In the genomic region with DNA sequence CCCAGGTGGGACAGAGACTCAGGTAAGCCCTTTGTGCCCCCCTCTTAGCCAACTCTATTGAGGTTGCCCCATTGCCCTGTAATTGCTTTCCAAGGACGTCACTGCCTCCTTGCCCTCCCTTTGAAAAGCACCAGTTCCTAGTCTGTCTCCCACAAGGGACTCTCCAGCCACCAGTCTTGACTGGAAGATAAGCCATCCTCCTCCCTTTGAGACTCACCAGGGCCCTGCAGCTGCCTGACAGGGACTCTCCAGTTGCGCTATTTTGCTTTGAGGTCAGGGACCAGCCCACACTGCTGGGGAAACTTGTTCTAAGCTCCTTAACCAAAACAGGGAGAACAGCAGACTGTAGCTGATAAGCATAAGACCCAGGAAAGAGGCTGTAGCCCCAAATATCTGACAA, we compare ENCODE assay signal across 27 mouse cellular contexts.
"Had no signal": no experiment of that assay in that cellular context is flagged by ENCODE, and none has a peak within 500 bp of the region (broad histone marks: within the 10 kb centered on the region; RNA-seq: fewer than 3 reads in every experiment).

No protein-coding gene starts in this region.

- DNase-seq: cerebellum, adult 9-10 months; cerebellum, adult 9-11 months; cerebellum, postnatal 10 days; cerebellum, postnatal 14 days; cerebellum, postnatal 25 days; cerebellum, postnatal 36 days; embryo, embryonic 11 days; forebrain, postnatal 0 days; gastrocnemius, adult 2 months; gastrocnemius, postnatal 10 days; gastrocnemius, postnatal 14 days; gastrocnemius, postnatal 25 days; gastrocnemius, postnatal 36 days; heart, adult 11 months; heart, adult 18-20 months; heart, adult 2 months had no signal

- H3K27me3 ChIP-seq: embryonic facial prominence, embryonic 12.5 days; embryonic facial prominence, embryonic 13.5 days; embryonic facial prominence, embryonic 15.5 days; forebrain, embryonic 12.5 days; forebrain, embryonic 13.5 days; forebrain, embryonic 15.5 days had no signal

- H3K27ac ChIP-seq: embryonic facial prominence, embryonic 10.5 days; embryonic facial prominence, embryonic 12.5 days; embryonic facial prominence, embryonic 13.5 days; embryonic facial prominence, embryonic 15.5 days; forebrain, embryonic 10.5 days; forebrain, embryonic 12.5 days; forebrain, embryonic 13.5 days; forebrain, embryonic 15.5 days; gastrocnemius, adult 2 months; heart, adult 2 months had no signal

- H3K36me3 ChIP-seq: embryonic facial prominence, embryonic 10.5 days; embryonic facial prominence, embryonic 12.5 days; embryonic facial prominence, embryonic 13.5 days; embryonic facial prominence, embryonic 15.5 days; forebrain, embryonic 10.5 days; forebrain, embryonic 12.5 days; forebrain, embryonic 15.5 days had no signal

- H3K4me1 ChIP-seq: embryonic facial prominence, embryonic 10.5 days; embryonic facial prominence, embryonic 12.5 days; embryonic facial prominence, embryonic 13.5 days; embryonic facial prominence, embryonic 15.5 days; forebrain, embryonic 12.5 days; forebrain, embryonic 13.5 days; forebrain, embryonic 15.5 days had no signal

- H3K9me3 ChIP-seq: embryonic facial prominence, embryonic 10.5 days; embryonic facial prominence, embryonic 12.5 days; embryonic facial prominence, embryonic 13.5 days; embryonic facial prominence, embryonic 15.5 days; forebrain, embryonic 10.5 days; forebrain, embryonic 12.5 days; forebrain, embryonic 13.5 days; forebrain, embryonic 15.5 days had no signal

- H3K9ac ChIP-seq: embryonic facial prominence, embryonic 12.5 days; embryonic facial prominence, embryonic 13.5 days; embryonic facial prominence, embryonic 15.5 days; forebrain, embryonic 12.5 days; forebrain, embryonic 13.5 days; forebrain, embryonic 15.5 days; forebrain, postnatal 0 days had no signal

- H3K4me3 ChIP-seq: embryonic facial prominence, embryonic 10.5 days; embryonic facial prominence, embryonic 12.5 days; embryonic facial prominence, embryonic 13.5 days; embryonic facial prominence, embryonic 15.5 days; erythroblast, embryonic 14.5 days; forebrain, embryonic 10.5 days; forebrain, embryonic 12.5 days; forebrain, embryonic 13.5 days; forebrain, embryonic 15.5 days; gastrocnemius, adult 2 months; heart, adult 2 months had no signal

- ATAC-seq: forebrain, embryonic 13.5 days; forebrain, embryonic 14.5 days; forebrain, embryonic 15.5 days; forebrain, embryonic 16.5 days; forebrain, postnatal 0 days had no signal

- H3K4me2 ChIP-seq: embryonic facial prominence, embryonic 12.5 days; embryonic facial prominence, embryonic 13.5 days; embryonic facial prominence, embryonic 15.5 days; forebrain, embryonic 12.5 days; forebrain, embryonic 13.5 days; forebrain, embryonic 15.5 days had no signal
